Mouse (Mus musculus) ES-E14 (cell line): ENCODE results near the gene Gsap. TPM values are rescaled to one million over a fixed set of nuclear protein-coding genes. Genes with fewer than 3 reads are reported as not detected.

ENCODE experiments used
- DNase-seq: peaks from one replicate; pipeline ENCODE4 v3.0.0-alpha.2; 2013; ENCODE audit warnings: low read depth, low spot score
- H3K27ac ChIP-seq: 2 replicates; pipeline ENCODE4 v1.5.1; 2012; ENCODE audit warnings: low read depth, mild to moderate bottlenecking, low read length, moderate library complexity, mixed read lengths; ENCODE audit not compliant: poor library complexity, insufficient read depth, severe bottlenecking
- H3K36me3 ChIP-seq: 2 replicates; pipeline ENCODE4 v1.6.1; 2012; ENCODE audit warnings: mild to moderate bottlenecking, low read length, moderate library complexity, mixed read lengths; ENCODE audit not compliant: control insufficient read depth, poor library complexity, insufficient read depth, severe bottlenecking
- H3K4me1 ChIP-seq, 2 experiments: fragments of 150-350 bp in 1 of 2; sonication (generic) in 1 of 2; 2 replicates each; pipeline ENCODE4 v1.6.1; 2012; ENCODE audit warnings: low read length in 2 of 2, mild to moderate bottlenecking in 1 of 2, mixed read lengths in 1 of 2; ENCODE audit not compliant: control insufficient read depth in 2 of 2, insufficient read depth in 2 of 2, poor library complexity in 1 of 2
- H3K4me3 ChIP-seq, 2 experiments: fragments of 150-350 bp in 1 of 2; sonication (generic) in 1 of 2; 2 replicates each; pipeline ENCODE4 v1.5.1; 2012; ENCODE audit warnings: low read length in 2 of 2, low read depth in 1 of 2, mild to moderate bottlenecking in 1 of 2, mixed read lengths in 1 of 2; ENCODE audit not compliant: insufficient read depth in 1 of 2, poor library complexity in 1 of 2, severe bottlenecking in 1 of 2
- H3K9ac ChIP-seq: 2 replicates; pipeline ENCODE4 v1.6.1; 2012; ENCODE audit warnings: low read depth, mild to moderate bottlenecking, low read length, mixed read lengths; ENCODE audit not compliant: poor library complexity, insufficient read depth, severe bottlenecking
- H3K9me3 ChIP-seq: fragments of 150-350 bp; sonication (generic); 2 replicates; pipeline ENCODE4 v1.6.1; 2012; ENCODE audit warnings: low read depth, mild to moderate bottlenecking, low read length; ENCODE audit not compliant: control insufficient read depth, insufficient read depth
- CHD2 ChIP-seq: IDR thresholded peaks from 2 replicates; pipeline ENCODE4 v1.6.1; 2014; ENCODE audit warnings: mild to moderate bottlenecking, low read depth, low read length, inconsistent platforms
- HCFC1 ChIP-seq: IDR thresholded peaks from 2 replicates; pipeline ENCODE4 v1.6.1; 2012; ENCODE audit warnings: low read length, inconsistent platforms, borderline replicate concordance; ENCODE audit not compliant: insufficient read depth
- MAFK ChIP-seq: IDR thresholded peaks from 2 replicates; pipeline ENCODE4 v1.6.1; 2014; ENCODE audit warnings: mild to moderate bottlenecking, low read depth, low read length, inconsistent platforms; ENCODE audit not compliant: insufficient read depth
- ZC3H11A ChIP-seq: IDR thresholded peaks from 2 replicates; pipeline ENCODE4 v1.6.1; 2012; ENCODE audit warnings: low read depth, mild to moderate bottlenecking, inconsistent platforms, low read length, borderline replicate concordance
- ZNF384 ChIP-seq: IDR thresholded peaks from 2 replicates; pipeline ENCODE4 v1.6.1; 2012; ENCODE audit warnings: low read depth, low read length, inconsistent platforms
- in situ Hi-C, 2 experiments: fragments of 600-800 bp; cut with MboI; formaldehyde crosslinking; loops; one replicate each; pipeline ENCODE4 v1.15.1; 2025; ENCODE audit warnings: low sequenced_read_pairs in 2 of 2, inconsistent platforms in 1 of 2; ENCODE audit not compliant: unreplicated experiment in 2 of 2
- total RNA-seq: library from RNA; depleted of rRNA; stranded (reverse); fragments of 300-350 nt; gene quantifications from 2 replicates; pipeline ENCODE4 v1.2.3, GENCODE M21; 2012

Gsap gene
- total RNA-seq, 1 experiment, result 4.2 TPM

DNA sequence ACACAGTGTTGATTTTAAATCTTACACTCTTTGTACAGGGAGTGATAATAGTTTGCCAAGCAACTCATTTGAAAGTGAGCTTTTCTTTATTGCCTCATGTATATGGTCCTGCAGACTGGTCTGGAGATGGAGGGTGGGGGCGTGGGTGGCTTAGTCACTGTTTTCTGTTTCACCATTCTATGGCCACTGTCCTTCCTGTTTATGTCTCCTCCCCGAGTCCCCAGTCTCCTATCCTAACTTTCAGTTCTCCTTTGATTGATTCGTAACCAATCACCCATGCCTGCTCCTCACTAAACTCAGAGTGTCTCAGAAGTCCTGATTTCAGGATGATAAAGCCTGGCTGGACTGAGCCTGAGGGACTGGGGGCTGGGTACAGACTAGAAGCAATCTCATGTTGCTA, 2.4 kb downstream of the Gsap start:
- H3K36me3 ChIP-seq, result no peaks in the 10 kb centered on the region
- H3K9me3 ChIP-seq, result no peaks in the 10 kb centered on the region
- TF ChIP-seq ZNF384, result no peak
- no peak for TF ChIP-seq HCFC1
- no peak for TF ChIP-seq ZC3H11A
- TF ChIP-seq MAFK, result no peak
- TF ChIP-seq CHD2, result no peak
- no peak overlapping the region for H3K9ac ChIP-seq
- in situ Hi-C loops, result no loop called here
- no peak overlapping the region for H3K4me3 ChIP-seq
- H3K4me1 ChIP-seq, result peaks cover 0 to 2% of the 10 kb centered on the region in 2 experiments; a peak in 1 of 4 replicates
- no peak overlapping the region for H3K27ac ChIP-seq
- DNase-seq, result no peak

DNA sequence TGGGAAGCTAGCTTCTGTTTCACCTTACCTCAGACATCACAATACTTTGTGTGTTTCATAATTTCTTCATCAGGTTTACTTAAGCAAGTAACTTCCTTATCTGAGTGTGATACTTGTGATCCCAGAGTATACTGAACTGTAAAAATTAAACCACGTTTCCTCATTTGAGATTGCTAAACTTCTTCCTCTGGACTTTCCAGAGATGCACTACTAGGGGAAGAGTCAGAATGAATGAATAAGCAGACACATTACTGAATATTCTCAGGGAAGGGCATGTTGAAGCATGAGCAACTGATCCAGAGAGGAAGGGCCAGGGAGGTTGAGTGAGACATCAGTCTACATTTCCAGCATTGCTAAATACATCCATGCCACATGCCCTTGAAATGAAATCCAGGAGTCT, 3.0 kb downstream of the Gsap start:
- in situ Hi-C loops, result no loop called here
- no peak for DNase-seq
- Histone ChIP-seq H3K9me3 (no peaks in the 10 kb centered on the region), H3K9ac (no peak overlapping the region), H3K36me3 (no peaks in the 10 kb centered on the region), H3K4me1 (peaks cover 0 to 2% of the 10 kb centered on the region in 2 experiments; a peak in 1 of 4 replicates), H3K27ac (no peak overlapping the region), H3K4me3 (no peak overlapping the region)
- no peak for TF ChIP-seq ZNF384
- no peak for TF ChIP-seq CHD2
- TF ChIP-seq ZC3H11A, result no peak
- TF ChIP-seq HCFC1, result no peak
- no peak for TF ChIP-seq MAFK

DNA sequence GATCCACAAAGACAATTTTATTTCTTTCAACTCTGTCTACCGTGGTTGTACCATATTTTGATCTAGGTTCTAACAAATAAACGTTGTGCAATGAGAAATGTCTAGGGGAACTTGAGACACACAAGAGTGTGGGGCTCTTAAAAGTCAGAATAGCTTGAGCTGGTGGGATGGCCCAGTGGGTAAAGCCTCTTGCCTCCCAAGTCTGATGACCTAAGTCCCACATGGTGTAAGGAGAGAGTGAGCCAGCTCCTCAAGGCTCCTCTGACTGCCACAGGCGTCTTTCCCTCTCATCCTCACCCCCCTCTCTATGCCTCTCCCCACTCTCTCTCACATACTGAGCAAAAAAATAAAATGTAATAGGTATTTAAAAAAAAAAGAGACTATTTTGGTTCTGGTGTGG, 3.4 kb downstream of the Gsap start:
- Histone ChIP-seq H3K27ac (no peak overlapping the region), H3K4me3 (no peak overlapping the region), H3K4me1 (peaks cover 0 to 2% of the 10 kb centered on the region in 2 experiments; a peak in 1 of 4 replicates), H3K36me3 (no peaks in the 10 kb centered on the region), H3K9me3 (no peaks in the 10 kb centered on the region), H3K9ac (no peak overlapping the region)
- in situ Hi-C loops, result no loop called here
- DNase-seq, result no peak
- TF ChIP-seq HCFC1, result no peak

DNA sequence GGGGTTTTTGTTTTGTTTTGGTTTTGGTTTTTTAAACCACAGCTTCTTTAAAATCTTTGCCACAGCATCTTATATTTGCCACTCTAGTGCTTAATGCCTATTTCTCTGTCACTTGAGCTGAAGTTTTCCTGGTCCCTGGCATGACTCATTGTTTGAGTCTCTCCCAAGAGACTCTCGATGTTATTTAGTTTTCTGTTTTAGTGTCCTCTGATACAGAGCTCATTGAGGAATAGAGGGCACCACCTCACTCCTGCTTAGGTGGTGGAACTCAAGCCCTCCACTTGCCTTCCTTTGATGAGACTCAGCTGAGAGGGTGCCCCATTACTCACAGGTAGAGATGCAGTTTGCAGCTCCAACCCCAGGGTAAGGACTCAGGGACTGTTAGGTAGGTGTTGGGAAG, 17.4 kb downstream of the Gsap start:
- no peak for DNase-seq
- in situ Hi-C loops, result no loop called here
- no peak for TF ChIP-seq CHD2
- no peak for TF ChIP-seq ZNF384
- no peak for TF ChIP-seq HCFC1
- no peak for TF ChIP-seq MAFK
- TF ChIP-seq ZC3H11A, result no peak

DNA sequence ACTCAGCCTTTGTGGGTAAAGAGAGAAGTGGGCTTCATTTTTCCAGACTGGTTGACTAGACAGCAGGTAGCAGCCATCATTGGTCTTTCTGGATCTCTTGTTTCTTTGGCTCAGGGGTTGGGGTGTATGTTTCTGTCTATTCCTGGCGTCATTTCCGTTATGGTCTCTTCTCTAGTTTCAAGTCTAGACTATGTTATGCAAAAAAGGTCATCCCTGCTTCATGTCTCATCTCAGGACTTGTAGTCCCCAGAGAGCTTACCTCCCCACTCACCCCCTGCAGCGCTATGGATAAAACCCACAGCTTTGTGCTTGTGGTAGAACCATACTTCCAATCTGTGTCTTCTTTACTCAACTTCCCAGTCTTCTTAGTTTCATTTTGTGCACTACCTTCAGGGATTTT, 18.1 kb downstream of the Gsap start:
- Histone ChIP-seq H3K27ac (no peak overlapping the region), H3K9ac (no peak overlapping the region), H3K36me3 (no peaks in the 10 kb centered on the region), H3K4me3 (no peak overlapping the region), H3K9me3 (no peaks in the 10 kb centered on the region), H3K4me1 (no peaks in the 10 kb centered on the region)
- TF ChIP-seq ZNF384 (no peak), HCFC1 (no peak), ZC3H11A (no peak), MAFK (no peak), CHD2 (no peak)
- DNase-seq, result no peak
- in situ Hi-C loops, result no loop called here

More for the DNA sequence above, 17.4 kb downstream of the Gsap start:
- H3K4me1 ChIP-seq, result no peaks in the 10 kb centered on the region
- H3K9me3 ChIP-seq, result no peaks in the 10 kb centered on the region
- no peak overlapping the region for H3K9ac ChIP-seq
- no peak overlapping the region for H3K4me3 ChIP-seq
- H3K36me3 ChIP-seq, result no peaks in the 10 kb centered on the region
- no peak overlapping the region for H3K27ac ChIP-seq
